In the genomic region with DNA sequence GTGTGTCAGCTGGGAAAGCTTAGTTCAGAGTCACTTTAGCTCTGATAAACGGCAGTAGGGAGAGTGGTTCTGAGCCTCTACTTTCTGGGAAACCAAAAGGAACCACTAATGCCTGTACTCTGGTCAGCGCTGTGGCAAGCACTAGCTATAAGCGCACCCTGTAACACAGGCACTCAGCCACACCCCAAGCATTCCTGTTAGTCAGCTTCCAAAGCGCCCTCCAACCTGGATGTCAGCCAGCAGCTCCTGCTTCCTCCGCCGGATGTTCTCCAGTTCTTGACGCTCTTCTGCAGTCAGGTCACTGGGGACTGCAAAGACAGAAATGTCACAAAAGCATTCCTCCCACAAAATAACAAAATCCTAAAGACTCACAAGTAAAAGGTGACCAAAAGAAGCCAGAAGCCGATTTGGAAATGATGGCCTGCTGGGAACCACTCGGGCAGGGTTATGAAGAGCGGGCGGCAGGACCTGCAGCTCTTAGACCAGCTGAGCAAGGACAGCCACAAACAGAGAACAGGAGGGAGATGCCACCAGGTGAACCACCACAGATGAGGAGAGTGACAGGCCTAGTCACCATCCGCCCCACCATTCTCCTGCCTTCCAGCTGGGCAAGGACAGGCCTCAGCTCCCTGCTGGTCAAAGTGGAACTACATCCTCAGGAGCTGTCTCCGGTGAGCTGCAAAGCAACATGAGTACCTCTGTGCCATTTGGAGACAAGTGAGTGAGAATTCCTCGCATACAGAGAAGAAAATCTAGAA, we compare ENCODE assay signal across 8 mouse cellular contexts. TPM values are rescaled to one million over a fixed set of nuclear protein-coding genes. Genes with fewer than 3 reads are reported as not detected.
DNase-seq lines count a peak whose midpoint lies in the region; ATAC-seq and TF ChIP-seq lines count a peak whose summit lies in the region.

No protein-coding gene starts in this region.

- H3K27ac ChIP-seq in embryonic facial prominence, embryonic 15.5 days (replicated peaks), result peak overlapping the region; percentile 39
- 0 out of 2 replicates have a peak overlapping the region, but pooled peaks have one; percentile 14 for H3K27ac ChIP-seq in intestine, embryonic 16.5 days (ENCODE audit: low read length)
- peak overlapping the region; percentile 73 for H3K27ac ChIP-seq in lung, postnatal 0 days (ENCODE audit: low read length)
- no peak overlapping the region for H3K27ac ChIP-seq in forebrain, embryonic 16.5 days (ENCODE audit: low read length)

- H3K36me3 ChIP-seq in embryonic facial prominence, embryonic 15.5 days, result peaks cover 24% of the 10 kb centered on the region; the same call in 1 of the 2 replicates
- no peaks in the 10 kb centered on the region for H3K36me3 ChIP-seq in intestine, embryonic 16.5 days (ENCODE audit: control insufficient read depth, insufficient read depth, low read length)
- peaks cover 7% of the 10 kb centered on the region; the same call in 1 of the 2 replicates for H3K36me3 ChIP-seq in lung, postnatal 0 days (ENCODE audit: insufficient read depth, low read length)
- H3K36me3 ChIP-seq in forebrain, embryonic 16.5 days (ENCODE audit: control insufficient read depth, insufficient read depth), result peaks cover 10% of the 10 kb centered on the region

- CTCF ChIA-PET in Patski (lab: Charles Lee), result interaction anchor here (1.2 to 1.6 kb wide), 3 partner anchors 9 to 28 kb away, joined by 3 to 5 read pairs (median 5); no protein-coding TSS in a partner anchor

- in situ Hi-C loops in Patski (cut with MboI; ENCODE audit: low pct_unique_long_range_greater_than_20kb), result no loop called here

- no peak for TF ChIP-seq CTCF in Patski (IDR thresholded peaks at IDR 0.05)
- TF ChIP-seq CTCF in lung, postnatal 0 days (IDR thresholded peaks at IDR 0.05), result peak; percentile 56

- H3K9me3 ChIP-seq in embryonic facial prominence, embryonic 15.5 days (replicated peaks), result no peaks in the 10 kb centered on the region
- H3K9me3 ChIP-seq in intestine, embryonic 16.5 days (ENCODE audit: control insufficient read depth, low read length), result no peaks in the 10 kb centered on the region
- no peaks in the 10 kb centered on the region for H3K9me3 ChIP-seq in lung, postnatal 0 days (ENCODE audit: low read length)
- H3K9me3 ChIP-seq in forebrain, embryonic 16.5 days (ENCODE audit: control insufficient read depth, low read length), result no peaks in the 10 kb centered on the region

- H3K27me3 ChIP-seq in Patski, result no peaks in the 10 kb centered on the region
- H3K27me3 ChIP-seq in embryonic facial prominence, embryonic 15.5 days, result no peaks in the 10 kb centered on the region
- no peaks in the 10 kb centered on the region for H3K27me3 ChIP-seq in intestine, embryonic 16.5 days (replicated peaks; ENCODE audit: control insufficient read depth, insufficient read depth, low read length)
- H3K27me3 ChIP-seq in lung, postnatal 0 days (replicated peaks; ENCODE audit: insufficient read depth, low read length), result no peaks in the 10 kb centered on the region
- no peaks in the 10 kb centered on the region for H3K27me3 ChIP-seq in forebrain, embryonic 16.5 days (replicated peaks; ENCODE audit: control insufficient read depth, insufficient read depth, low read length)

- H3K9ac ChIP-seq in embryonic facial prominence, embryonic 15.5 days, result no peak overlapping the region
- no peak overlapping the region for H3K9ac ChIP-seq in intestine, embryonic 16.5 days (ENCODE audit: low read depth, low read length)
- no peak overlapping the region for H3K9ac ChIP-seq in lung, postnatal 0 days (replicated peaks; ENCODE audit: low read depth)
- H3K9ac ChIP-seq in forebrain, embryonic 16.5 days (replicated peaks; ENCODE audit: low read depth, low read length), result no peak overlapping the region

- peak; percentile 31; the same call in 1 of the 2 replicates for ATAC-seq in frontal cortex, adult (ENCODE audit: low TSS enrichment)
- ATAC-seq in Patski, result peak; percentile 44
- 0 out of 2 replicates have a peak, but pooled peaks have one; percentile 44 for ATAC-seq in embryonic facial prominence, embryonic 15.5 days (ENCODE audit: insufficient number of reproducible peaks, low FRiP score, low TSS enrichment, low read depth)
- ATAC-seq in intestine, embryonic 16.5 days, result peak; percentile 77
- peak; percentile 90 for ATAC-seq in lung, postnatal 0 days
- ATAC-seq in inflammation-experienced regulatory T-cells, adult 6 months, result no peak
- ATAC-seq in forebrain, embryonic 16.5 days, result no peak

- peak; percentile 52; the same call in 1 of the 2 replicates for TF ChIP-seq EP300 in lung, postnatal 0 days (IDR thresholded peaks at IDR 0.05)

- H3K4me2 ChIP-seq in embryonic facial prominence, embryonic 15.5 days (replicated peaks), result no peak overlapping the region
- no peak overlapping the region for H3K4me2 ChIP-seq in intestine, embryonic 16.5 days (ENCODE audit: low read depth, low read length)
- 0 out of 2 replicates have a peak overlapping the region, but pooled peaks have one; percentile 5 for H3K4me2 ChIP-seq in lung, postnatal 0 days (replicated peaks; ENCODE audit: low read depth, low read length)
- no peak overlapping the region for H3K4me2 ChIP-seq in forebrain, embryonic 16.5 days (ENCODE audit: low read length)

- peaks cover 51% of the 10 kb centered on the region for H3K4me1 ChIP-seq in embryonic facial prominence, embryonic 15.5 days
- H3K4me1 ChIP-seq in intestine, embryonic 16.5 days (ENCODE audit: control insufficient read depth, insufficient read depth, low read length), result peaks cover 41% of the 10 kb centered on the region
- peaks cover 43% of the 10 kb centered on the region for H3K4me1 ChIP-seq in lung, postnatal 0 days (ENCODE audit: insufficient read depth, low read depth, low read length)
- peaks cover 36% of the 10 kb centered on the region for H3K4me1 ChIP-seq in forebrain, embryonic 16.5 days (replicated peaks; ENCODE audit: control insufficient read depth, insufficient read depth, low read length)

- H3K4me3 ChIP-seq in embryonic facial prominence, embryonic 15.5 days (replicated peaks), result no peak overlapping the region
- no peak overlapping the region for H3K4me3 ChIP-seq in intestine, embryonic 16.5 days (ENCODE audit: low read length)
- no peak overlapping the region for H3K4me3 ChIP-seq in lung, postnatal 0 days (ENCODE audit: low read depth, low read length)
- no peak overlapping the region for H3K4me3 ChIP-seq in forebrain, embryonic 16.5 days (replicated peaks; ENCODE audit: low read length)

- POLR2A ChIA-PET in Patski (lab: Charles Lee), result interaction anchor here (0.6 kb wide), 1 partner anchor 18 kb away, joined by 3 read pairs; no protein-coding TSS in a partner anchor

- no peak for DNase-seq in frontal cortex, postnatal 14 days (ENCODE audit: low spot score in 2 of 2)
- no peak for DNase-seq in Patski (ENCODE audit: low read depth, low spot score)
- DNase-seq in lung, postnatal 0 days (ENCODE audit: low spot score), result peak; percentile 94

- 52% methylated on average over 14 of the region's 14 CpGs for WGBS in embryonic facial prominence, embryonic 15.5 days
- 51% methylated on average over 14 of the region's 14 CpGs for WGBS in intestine, embryonic 16.5 days
- 27% methylated on average over 14 of the region's 14 CpGs for WGBS in lung, postnatal 0 days
- WGBS in forebrain, embryonic 16.5 days, result 68% methylated on average over 14 of the region's 14 CpGs

RNA-seq across cellular contexts. Expression of a gene that starts 54.8 kb away (rescaled TPM):
- polyA plus RNA-seq in Patski (2021), result 30.8 TPM
- 19.5 and 20.4 TPM in 2 replicates for polyA plus RNA-seq in embryonic facial prominence, embryonic 15.5 days (2015; fragmentation: Nextera tagmentation; extraction: Ambion mirVana)
- 9.6 and 9.8 TPM in 2 replicates for polyA plus RNA-seq in intestine, embryonic 16.5 days (2015; fragmentation: Nextera tagmentation; extraction: Ambion mirVana)
- polyA plus RNA-seq in lung, postnatal 0 days (2015; fragmentation: Nextera tagmentation; extraction: Ambion mirVana), result 19.4 and 19.5 TPM in 2 replicates
- 10 to 100 TPM; 33.8 to 51.6 (median 41.7) TPM for polyA plus RNA-seq in inflammation-experienced regulatory T-cells, adult 6 months (2017; shearing (Covaris generic))
- polyA plus RNA-seq in forebrain, embryonic 16.5 days (2015; fragmentation: Nextera tagmentation; extraction: Ambion mirVana), result 32.1 and 35.2 TPM in 2 replicates

Comparison
In these comparisons a context has a peak if more than half of its experiments do, and no peak if none do; other contexts are left out.
1. ATAC-seq: peak in frontal cortex, adult (single experiment), Patski (single experiment), embryonic facial prominence, embryonic 15.5 days (single experiment), intestine, embryonic 16.5 days (single experiment) and lung, postnatal 0 days (single experiment); none in inflammation-experienced regulatory T-cells, adult 6 months (single experiment) and forebrain, embryonic 16.5 days (single experiment).